Mouse (Mus musculus) cerebellum, postnatal 10 days (tissue): ENCODE data around the gene Mttp.

ENCODE experiments used
- DNase-seq, 2 experiments: peaks; one replicate each; pipeline ENCODE4 v3.0.0; 2021; ENCODE audit warnings: mixed read lengths in 2 of 2

Gene Mttp

GRCm38 (mm10) chr3:138133916-138134315 lies 10.9 kb downstream of the Mttp start:
- DNase-seq: no peak

- DNase-seq: no peak
Observed at GRCm38 (mm10) chr3:138133463-138133862, 11.3 kb downstream of the Mttp start.

GRCm38 (mm10) chr3:138131168-138131567 lies 13.6 kb downstream of the Mttp start:
- no peak for DNase-seq

- no peak for DNase-seq
Observed at GRCm38 (mm10) chr3:138130692-138131091, 14.1 kb downstream of the Mttp start.

- no peak for DNase-seq
Observed at GRCm38 (mm10) chr3:138129110-138129509, 15.7 kb downstream of the Mttp start.

GRCm38 (mm10) chr3:138123842-138124241 lies 20.9 kb downstream of the Mttp start:
- no peak for DNase-seq

- DNase-seq: no peak
Observed at GRCm38 (mm10) chr3:138121461-138121860, 23.3 kb downstream of the Mttp start.

- DNase-seq: no peak
Observed at GRCm38 (mm10) chr3:138119444-138120105, 25.2 kb downstream of the Mttp start.

GRCm38 (mm10) chr3:138118831-138119230 lies 25.9 kb downstream of the Mttp start:
- DNase-seq: no peak

GRCm38 (mm10) chr3:138118392-138118791 lies 26.4 kb downstream of the Mttp start:
- no peak for DNase-seq

GRCm38 (mm10) chr3:138116871-138117270 lies 27.9 kb downstream of the Mttp start:
- DNase-seq: no peak

GRCm38 (mm10) chr3:138114106-138114505 lies 30.7 kb downstream of the Mttp start:
- no peak for DNase-seq

GRCm38 (mm10) chr3:138110910-138111782 lies 33.6 kb downstream of the Mttp start:
- DNase-seq: no peak

- DNase-seq: no peak
Observed at GRCm38 (mm10) chr3:138106887-138107286, 37.9 kb downstream of the Mttp start.

GRCm38 (mm10) chr3:138105056-138105455 lies 39.7 kb downstream of the Mttp start:
- no peak for DNase-seq

- no peak for DNase-seq
Observed at GRCm38 (mm10) chr3:138103690-138104089, 41.1 kb downstream of the Mttp start.

- DNase-seq: no peak
Observed at GRCm38 (mm10) chr3:138101936-138102335, 42.8 kb downstream of the Mttp start.

GRCm38 (mm10) chr3:138097718-138098117 lies 47.0 kb downstream of the Mttp start:
- no peak for DNase-seq

- no peak for DNase-seq
Observed at GRCm38 (mm10) chr3:138096263-138097028, 48.3 kb downstream of the Mttp start.

- peak; percentile 67 to 76 for DNase-seq
Observed at GRCm38 (mm10) chr3:138095718-138096117, 49.0 kb downstream of the Mttp start.

GRCm38 (mm10) chr3:138095301-138095700 lies 49.5 kb downstream of the Mttp start:
- peak; percentile 31 to 42 for DNase-seq

- peak in 1 of 2 experiments; percentile 68 for DNase-seq
Observed at GRCm38 (mm10) chr3:138083896-138084295, 60.9 kb downstream of the Mttp start.

GRCm38 (mm10) chr3:138083073-138083637 lies 61.6 kb downstream of the Mttp start:
- peak; percentile 47 to 53 for DNase-seq
